Mouse (Mus musculus) embryonic facial prominence, embryonic 15.5 days (tissue): Measurements from ENCODE around the gene Rfc1. TPM values are rescaled to one million over a fixed set of nuclear protein-coding genes. Genes with fewer than 3 reads are reported as not detected.
"Not testable (repeated sequence)": the region's sequence is repeated elsewhere in the genome, so short reads cannot be mapped to it uniquely, and the experiment has no call there.

Source experiments
- ATAC-seq: fragments of 200-750 bp; cut with Nextera tagmentation; 2 replicates; pipeline ENCODE4 v1.8.0; 2017; ENCODE audit warnings: low read depth, moderate TSS enrichment; ENCODE audit not compliant: insufficient number of reproducible peaks, low FRiP score, low TSS enrichment
- H3K27ac ChIP-seq: fragments of 300-500 bp; sonication (generic); replicated peaks from 2 replicates; pipeline ENCODE4 v1.5.1; 2015; ENCODE audit warnings: mild to moderate bottlenecking, inconsistent platforms
- H3K27me3 ChIP-seq: fragments of 300-500 bp; sonication (generic); 2 replicates; pipeline ENCODE4 v1.6.1; 2015; ENCODE audit warnings: inconsistent platforms
- H3K36me3 ChIP-seq: fragments of 300-500 bp; sonication (generic); 2 replicates; pipeline ENCODE4 v1.6.1; 2015; ENCODE audit warnings: mild to moderate bottlenecking, inconsistent platforms
- H3K4me1 ChIP-seq: fragments of 300-500 bp; sonication (generic); 2 replicates; pipeline ENCODE4 v1.6.1; 2015; ENCODE audit warnings: inconsistent platforms
- H3K4me2 ChIP-seq: fragments of 300-500 bp; sonication (generic); replicated peaks from 2 replicates; pipeline ENCODE4 v1.6.1; 2015; ENCODE audit warnings: mild to moderate bottlenecking, inconsistent platforms
- H3K4me3 ChIP-seq: fragments of 300-500 bp; sonication (generic); replicated peaks from 2 replicates; pipeline ENCODE4 v1.5.1; 2015; ENCODE audit warnings: mild to moderate bottlenecking, inconsistent platforms
- H3K9ac ChIP-seq: fragments of 300-500 bp; sonication (generic); 2 replicates; pipeline ENCODE4 v1.6.1; 2015; ENCODE audit warnings: inconsistent platforms
- H3K9me3 ChIP-seq: fragments of 300-500 bp; sonication (generic); replicated peaks from 2 replicates; pipeline ENCODE4 v1.6.1; 2016; ENCODE audit warnings: inconsistent platforms
- WGBS: fragments of 180-500 bp; shearing (Covaris S2); methylation state at CpG from one replicate; pipeline ENCODE4 v1.1.7; 2015; 5-methylcytosine and 5-hydroxymethylcytosine counted together
- polyA plus RNA-seq: library from polyadenylated mRNA; unstranded; fragments of >200 nt; fragmentation: Nextera tagmentation; extraction: Ambion mirVana; gene quantifications from 2 replicates; pipeline ENCODE4 v1.2.1, GENCODE M21; 2015

The Rfc1 gene
- polyA plus RNA-seq, 1 experiment from 2014 or later = 83.4 TPM

DNA sequence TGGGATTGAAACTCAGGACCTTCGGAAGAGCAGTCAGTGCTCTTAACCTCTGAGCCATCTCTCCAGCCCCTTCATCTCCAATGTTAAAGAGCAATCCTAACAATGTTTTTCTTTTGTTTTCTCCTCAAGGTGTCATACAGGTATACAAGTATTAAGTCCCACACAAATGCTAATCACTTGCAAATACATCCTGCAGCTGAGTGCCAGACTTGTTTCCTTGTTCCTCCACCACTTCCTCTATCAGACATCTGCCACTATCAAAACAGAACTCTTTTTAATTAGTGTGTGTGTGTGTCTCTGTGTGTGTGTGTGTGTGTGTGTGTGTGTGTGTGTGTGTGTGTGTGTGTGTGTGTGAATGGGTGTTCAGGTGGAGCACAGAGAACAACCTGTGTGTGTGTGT, 35.8 kb downstream of the Rfc1 start:
- not testable (repeated sequence) for H3K4me3 ChIP-seq, H3K27me3 ChIP-seq, H3K4me1 ChIP-seq, H3K27ac ChIP-seq, H3K9ac ChIP-seq, H3K4me2 ChIP-seq, H3K9me3 ChIP-seq, ATAC-seq
- peaks cover 38% of the 10 kb centered on the region for H3K36me3 ChIP-seq
- WGBS = 92% methylated on average over 1 of the region's 1 CpGs

DNA sequence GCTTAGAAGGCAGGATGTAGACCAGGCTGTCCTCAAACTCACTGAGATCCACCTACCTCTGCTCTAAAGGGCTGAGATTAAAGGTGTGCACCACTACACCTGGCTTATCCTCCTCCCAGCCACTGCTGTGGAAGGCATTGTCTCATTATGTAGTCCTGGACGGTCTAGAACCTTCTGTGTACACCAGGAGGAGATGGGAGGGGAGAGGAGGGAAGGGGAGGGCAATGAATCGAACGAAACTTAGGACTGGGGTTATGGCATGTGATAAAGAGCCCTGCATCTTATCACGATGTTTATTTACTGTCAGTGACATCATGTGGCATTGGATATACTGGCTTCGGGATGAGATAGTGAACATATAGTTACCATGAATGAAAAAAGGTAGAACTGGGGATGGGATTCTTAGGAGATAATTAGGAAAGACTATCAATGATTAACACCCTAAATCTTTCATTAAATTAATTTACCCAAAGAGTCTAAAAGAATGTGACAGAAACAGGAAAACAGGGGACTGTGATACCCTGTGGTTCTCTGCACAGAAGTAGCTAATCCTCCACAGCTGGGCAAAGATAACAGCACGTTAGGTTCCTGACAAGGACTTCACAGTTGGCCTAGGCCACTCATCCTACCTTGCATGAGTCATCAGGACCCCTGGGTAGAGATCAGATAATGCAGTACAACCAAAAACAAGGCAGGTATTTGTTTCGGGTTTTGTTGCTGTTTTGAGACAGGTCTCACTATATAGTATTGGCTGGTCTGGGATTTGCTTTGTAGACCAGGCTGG, 37.1 kb downstream of the Rfc1 start:
- 87% methylated on average over 7 of the region's 7 CpGs for WGBS
- H3K9me3 ChIP-seq = no peaks in the 10 kb centered on the region
- H3K4me1 ChIP-seq = no peaks in the 10 kb centered on the region
- no peak for ATAC-seq
- H3K4me2 ChIP-seq = no peak overlapping the region
- no peak overlapping the region for H3K27ac ChIP-seq
- H3K27me3 ChIP-seq = no peaks in the 10 kb centered on the region
- H3K36me3 ChIP-seq = peaks cover 37% of the 10 kb centered on the region
- H3K9ac ChIP-seq = no peak overlapping the region
- no peak overlapping the region for H3K4me3 ChIP-seq

DNA sequence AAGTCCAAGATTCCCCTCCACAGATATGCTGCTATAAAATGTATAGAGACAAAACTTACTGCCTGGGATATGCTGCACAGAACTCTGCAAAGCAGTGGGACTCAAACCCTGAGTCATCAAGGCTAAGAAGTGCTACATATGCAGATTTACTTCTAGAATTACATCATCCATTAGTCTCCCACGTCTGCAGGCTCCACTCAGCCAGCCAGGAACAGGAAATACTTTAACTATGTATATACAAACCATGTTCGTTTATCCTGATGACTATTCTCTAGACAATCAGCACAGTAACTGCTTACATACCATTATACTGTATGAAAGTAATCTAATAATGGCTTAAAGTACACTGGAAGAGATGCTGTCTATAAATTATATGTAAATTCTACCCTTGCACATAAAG, 41.2 kb downstream of the Rfc1 start:
- ATAC-seq = no peak
- Histone ChIP-seq H3K9ac (no peak overlapping the region), H3K4me3 (no peak overlapping the region), H3K4me1 (no peaks in the 10 kb centered on the region), H3K27ac (no peak overlapping the region), H3K27me3 (no peaks in the 10 kb centered on the region), H3K4me2 (no peak overlapping the region), H3K36me3 (peaks cover 55% of the 10 kb centered on the region), H3K9me3 (no peaks in the 10 kb centered on the region)
- 46% methylated on average over 2 of the region's 2 CpGs for WGBS

GRCm38 (mm10) chr5:65293627-65294026, 41.8 kb downstream of the Rfc1 start:
- Histone ChIP-seq H3K27ac (no peak overlapping the region), H3K9ac (no peak overlapping the region), H3K36me3 (peaks cover 59% of the 10 kb centered on the region), H3K27me3 (no peaks in the 10 kb centered on the region), H3K4me3 (no peak overlapping the region), H3K4me2 (no peak overlapping the region), H3K4me1 (no peaks in the 10 kb centered on the region), H3K9me3 (no peaks in the 10 kb centered on the region)
- WGBS = 89% methylated on average over 6 of the region's 6 CpGs
- ATAC-seq = no peak

DNA sequence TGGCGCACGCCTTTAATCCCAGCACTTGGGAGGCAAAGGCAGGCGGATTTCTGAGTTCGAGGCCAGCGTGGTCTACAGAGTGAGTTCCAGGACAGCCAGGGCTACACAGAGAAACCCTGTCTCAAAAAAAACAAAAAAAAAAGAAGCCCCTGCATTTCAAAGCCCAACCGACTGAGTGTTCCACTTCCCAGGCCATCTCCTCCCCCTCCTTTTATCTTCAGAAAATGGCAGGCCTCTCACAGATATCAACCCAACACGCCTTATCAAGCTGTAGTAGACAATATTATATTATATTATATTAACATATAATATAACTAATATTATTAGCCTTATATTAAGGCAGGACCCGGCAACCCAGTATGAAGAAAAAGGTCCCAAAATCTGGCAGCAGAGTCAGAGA, 46.5 kb downstream of the Rfc1 start:
- not testable (repeated sequence) for H3K4me1 ChIP-seq, H3K4me2 ChIP-seq, ATAC-seq, H3K9ac ChIP-seq, H3K9me3 ChIP-seq, H3K4me3 ChIP-seq, H3K27me3 ChIP-seq, H3K27ac ChIP-seq
- peaks cover 74% of the 10 kb centered on the region for H3K36me3 ChIP-seq
- 88% methylated on average over 8 of the region's 8 CpGs for WGBS

DNA sequence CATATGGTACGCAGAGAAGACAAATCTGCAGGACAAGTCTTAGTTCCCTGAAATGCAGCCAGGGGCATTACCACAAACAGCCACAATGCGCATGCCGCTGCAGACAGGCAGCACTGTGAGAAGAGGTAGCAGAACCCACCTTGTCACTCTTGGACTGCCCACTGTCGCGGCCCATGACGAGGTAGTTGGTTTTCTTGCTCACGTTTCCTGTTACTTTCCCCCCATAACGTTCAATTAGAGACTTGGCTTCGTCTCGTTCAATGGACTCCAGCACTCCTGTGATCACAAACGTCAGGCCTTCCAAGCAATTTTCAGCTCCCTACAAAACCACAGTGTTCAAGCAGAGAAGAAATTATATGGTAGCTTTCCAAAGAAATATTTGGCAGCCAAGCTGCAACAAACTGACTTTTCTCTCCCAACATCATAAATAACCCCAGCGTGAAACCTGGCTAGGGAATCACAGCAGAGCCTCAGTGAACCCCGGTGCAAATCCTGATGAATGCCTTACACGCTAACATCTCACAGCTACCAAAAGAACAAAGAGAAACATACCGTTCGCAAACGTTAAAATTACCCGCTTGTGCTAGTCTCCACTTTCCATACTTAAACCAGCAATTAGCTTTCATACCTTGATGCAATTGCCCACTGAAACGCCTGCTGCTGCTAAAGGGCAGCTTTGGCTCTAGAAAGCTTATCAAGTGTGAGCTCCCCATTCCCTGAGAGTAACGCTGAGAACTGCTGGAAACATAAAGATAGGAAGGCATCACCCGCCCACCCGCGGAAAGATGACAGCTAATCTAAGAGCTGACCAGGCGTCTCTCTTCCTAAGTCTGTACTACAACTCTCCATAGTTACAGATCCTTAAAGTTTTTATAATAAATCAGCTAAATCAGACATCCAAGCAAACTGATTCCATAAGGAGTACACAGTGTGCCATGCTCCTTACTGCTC, 47.4 kb downstream of the Rfc1 start:
- WGBS = 79% methylated on average over 24 of the region's 24 CpGs
- Histone ChIP-seq H3K4me2 (no peak overlapping the region), H3K4me3 (no peak overlapping the region), H3K9ac (no peak overlapping the region), H3K4me1 (no peaks in the 10 kb centered on the region), H3K9me3 (no peaks in the 10 kb centered on the region), H3K27me3 (no peaks in the 10 kb centered on the region), H3K27ac (no peak overlapping the region), H3K36me3 (peaks cover 69% of the 10 kb centered on the region)
- ATAC-seq = no peak

- no peak for ATAC-seq
- H3K4me3 ChIP-seq = no peak overlapping the region
- peaks cover 59% of the 10 kb centered on the region for H3K36me3 ChIP-seq
- no peaks in the 10 kb centered on the region for H3K9me3 ChIP-seq
- H3K4me1 ChIP-seq = no peaks in the 10 kb centered on the region
- H3K4me2 ChIP-seq = no peak overlapping the region
- H3K9ac ChIP-seq = no peak overlapping the region
- no peaks in the 10 kb centered on the region for H3K27me3 ChIP-seq
- 98% methylated on average over 3 of the region's 3 CpGs for WGBS
- H3K27ac ChIP-seq = no peak overlapping the region
Measured at GRCm38 (mm10) chr5:65284171-65284570, 51.3 kb downstream of the Rfc1 start.

DNA sequence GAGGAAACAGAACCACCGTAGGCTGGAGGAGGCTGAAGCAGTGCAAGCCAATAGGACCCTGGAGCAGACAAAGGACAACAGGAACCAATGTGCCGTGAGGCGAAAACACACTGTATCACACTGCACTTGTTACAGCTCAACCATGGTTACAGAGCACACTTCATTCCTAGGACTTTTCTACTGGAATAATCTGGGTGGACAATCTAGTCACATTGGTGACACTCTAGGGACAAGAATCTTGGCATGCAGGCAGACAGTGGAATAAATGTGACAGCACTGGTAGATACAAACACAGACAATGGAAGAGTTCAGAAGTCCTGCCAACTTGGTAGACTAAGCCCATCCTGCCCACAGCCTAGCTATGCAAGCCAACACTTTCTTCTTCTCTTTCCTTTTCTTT, 54.3 kb downstream of the Rfc1 start:
- Histone ChIP-seq H3K9ac (no peak overlapping the region), H3K4me3 (no peak overlapping the region), H3K27me3 (no peaks in the 10 kb centered on the region), H3K4me1 (no peaks in the 10 kb centered on the region), H3K4me2 (no peak overlapping the region), H3K27ac (no peak overlapping the region), H3K9me3 (no peaks in the 10 kb centered on the region), H3K36me3 (peaks cover 61% of the 10 kb centered on the region)
- ATAC-seq = no peak
- 93% methylated on average over 3 of the region's 3 CpGs for WGBS

- H3K9me3 ChIP-seq = no peaks in the 10 kb centered on the region
- no peaks in the 10 kb centered on the region for H3K4me1 ChIP-seq
- no peaks in the 10 kb centered on the region for H3K27me3 ChIP-seq
- H3K27ac ChIP-seq = no peak overlapping the region
- H3K9ac ChIP-seq = no peak overlapping the region
- ATAC-seq = peak; percentile 51; the same call in 1 of the 2 replicates
- H3K4me2 ChIP-seq = no peak overlapping the region
- no peak overlapping the region for H3K4me3 ChIP-seq
- WGBS = 80% methylated on average over 6 of the region's 6 CpGs
- H3K36me3 ChIP-seq = peaks cover 55% of the 10 kb centered on the region
Measured at GRCm38 (mm10) chr5:65279133-65279651, 56.3 kb downstream of the Rfc1 start.

DNA sequence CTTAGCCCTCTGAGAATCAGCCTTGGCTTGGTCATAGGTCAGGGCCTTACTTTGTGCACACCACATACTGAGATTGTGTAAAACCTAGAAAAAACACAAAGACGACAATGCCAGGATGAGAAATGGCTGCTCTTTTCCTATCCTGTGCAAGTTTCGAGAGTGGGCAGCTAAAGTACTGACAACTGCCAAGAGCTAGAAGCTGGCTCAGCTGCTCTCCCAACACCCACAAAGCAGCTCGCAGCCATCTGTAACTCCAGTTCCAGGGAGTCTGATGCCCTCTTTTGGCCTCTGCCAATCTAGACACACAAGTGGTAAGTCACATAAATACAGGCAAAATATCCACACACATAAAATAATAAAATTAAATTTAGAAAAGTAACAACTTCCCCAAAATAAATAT, 61.5 kb downstream of the Rfc1 start:
- Histone ChIP-seq H3K27me3 (no peaks in the 10 kb centered on the region), H3K4me1 (no peaks in the 10 kb centered on the region), H3K4me2 (no peak overlapping the region), H3K9ac (no peak overlapping the region), H3K27ac (no peak overlapping the region), H3K36me3 (peaks cover 77% of the 10 kb centered on the region), H3K9me3 (no peaks in the 10 kb centered on the region), H3K4me3 (no peak overlapping the region)
- 81% methylated on average over 3 of the region's 3 CpGs for WGBS
- no peak for ATAC-seq

GRCm38 (mm10) chr5:65257910-65258505, 77.5 kb downstream of the Rfc1 start:
- Histone ChIP-seq H3K36me3 (peaks cover 77% of the 10 kb centered on the region), H3K9ac (no peak overlapping the region), H3K4me1 (no peaks in the 10 kb centered on the region), H3K4me3 (no peak overlapping the region), H3K27ac (no peak overlapping the region), H3K9me3 (no peaks in the 10 kb centered on the region), H3K27me3 (no peaks in the 10 kb centered on the region), H3K4me2 (no peak overlapping the region)
- 90% methylated on average over 14 of the region's 14 CpGs for WGBS
- ATAC-seq = no peak
